Mouse (Mus musculus) lung, postnatal 0 days (tissue): ENCODE measurements at regions not wholly inside any gene's neighbourhood (a gene's known extent, or its start where the extent isn't known, plus 50 kb on each side); places are given as distances from the start of the nearest gene placed in this dataset.
A peak's percentile ranks its signal among the peaks of the same experiment; 100 is the strongest.

Experiments
- ATAC-seq: fragments of 200-750 bp; cut with Nextera tagmentation; 2 replicates; pipeline ENCODE4 v1.8.0; 2017; ENCODE audit warnings: moderate library complexity
- DNase-seq: peaks from one replicate; pipeline ENCODE4 v3.0.0-alpha.2; 2016; ENCODE audit warnings: low spot score
- H3K27ac ChIP-seq: fragments of 300-500 bp; sonication (generic); 2 replicates; pipeline ENCODE4 v1.5.1; 2014; ENCODE audit warnings: antibody characterized with exemption, mild to moderate bottlenecking, low read length, mixed read lengths
- H3K27me3 ChIP-seq: fragments of 300-500 bp; sonication (generic); replicated peaks from 2 replicates; pipeline ENCODE4 v1.6.1; 2014; ENCODE audit warnings: low read length, mixed read lengths; ENCODE audit not compliant: insufficient read depth
- H3K36me3 ChIP-seq: fragments of 300-500 bp; sonication (generic); 2 replicates; pipeline ENCODE4 v1.6.1; 2014; ENCODE audit warnings: low read length, mixed read lengths; ENCODE audit not compliant: insufficient read depth
- H3K4me1 ChIP-seq: fragments of 300-500 bp; sonication (generic); 2 replicates; pipeline ENCODE4 v1.6.1; 2014; ENCODE audit warnings: antibody characterized with exemption, low read depth, low read length, mixed read lengths; ENCODE audit not compliant: insufficient read depth
- H3K4me2 ChIP-seq: fragments of 300-500 bp; sonication (generic); replicated peaks from 2 replicates; pipeline ENCODE4 v1.6.1; 2014; ENCODE audit warnings: low read depth, mild to moderate bottlenecking, low read length, moderate library complexity, mixed read lengths
- H3K4me3 ChIP-seq: fragments of 300-500 bp; sonication (generic); 2 replicates; pipeline ENCODE4 v1.5.1; 2014; ENCODE audit warnings: low read depth, low read length
- H3K9ac ChIP-seq: fragments of 300-500 bp; sonication (generic); replicated peaks from 2 replicates; pipeline ENCODE4 v1.6.1; 2014; ENCODE audit warnings: low read depth, mild to moderate bottlenecking
- H3K9me3 ChIP-seq: fragments of 300-500 bp; sonication (generic); 2 replicates; pipeline ENCODE4 v1.6.1; 2016; ENCODE audit warnings: low read length, mixed read lengths
- CTCF ChIP-seq: IDR thresholded peaks from 2 replicates; pipeline ENCODE4 v1.5.1; 2016; ENCODE audit warnings: antibody characterized with exemption, mild to moderate bottlenecking
- EP300 ChIP-seq: IDR thresholded peaks from 2 replicates; pipeline ENCODE4 v1.6.1; 2016; ENCODE audit warnings: antibody characterized with exemption, mild to moderate bottlenecking, control low read depth
- WGBS: fragments of 180-500 bp; shearing (Covaris S2); extraction: QIAGEN DNeasy Blood & Tissue Kit; methylation state at CpG from one replicate; pipeline ENCODE4 v1.1.7; 2014; 5-methylcytosine and 5-hydroxymethylcytosine counted together

GRCm38 (mm10) chr1:184608938-184609337, 123.5 kb downstream of the Hlx start:
- H3K9me3 ChIP-seq: no peaks in the 10 kb centered on the region
- no peak for DNase-seq
- no peak overlapping the region for H3K27ac ChIP-seq
- no peak overlapping the region for H3K4me3 ChIP-seq
- H3K27me3 ChIP-seq: no peaks in the 10 kb centered on the region
- no peak overlapping the region for H3K4me2 ChIP-seq
- no peak overlapping the region for H3K9ac ChIP-seq
- no peaks in the 10 kb centered on the region for H3K36me3 ChIP-seq
- no peaks in the 10 kb centered on the region for H3K4me1 ChIP-seq
- TF ChIP-seq EP300 (no peak), CTCF (no peak)
- no peak for ATAC-seq
- WGBS: 73% methylated on average over 5 of the region's 5 CpGs

GRCm38 (mm10) chr1:184608338-184608737, 124.1 kb downstream of the Hlx start:
- Histone ChIP-seq H3K4me1 (no peaks in the 10 kb centered on the region), H3K4me2 (no peak overlapping the region), H3K27me3 (no peaks in the 10 kb centered on the region), H3K27ac (no peak overlapping the region), H3K36me3 (no peaks in the 10 kb centered on the region), H3K9me3 (no peaks in the 10 kb centered on the region), H3K4me3 (no peak overlapping the region), H3K9ac (no peak overlapping the region)
- DNase-seq: no peak
- 64% methylated on average over 2 of the region's 2 CpGs for WGBS
- no peak for ATAC-seq
- TF ChIP-seq CTCF (no peak), EP300 (no peak)

- Histone ChIP-seq H3K4me1 (no peaks in the 10 kb centered on the region), H3K9ac (no peak overlapping the region), H3K27me3 (no peaks in the 10 kb centered on the region), H3K27ac (no peak overlapping the region), H3K4me2 (no peak overlapping the region), H3K4me3 (no peak overlapping the region), H3K9me3 (no peaks in the 10 kb centered on the region), H3K36me3 (no peaks in the 10 kb centered on the region)
- TF ChIP-seq EP300 (no peak), CTCF (no peak)
- WGBS: 56% methylated on average over 8 of the region's 8 CpGs
- no peak for ATAC-seq
- no peak for DNase-seq
Observed at GRCm38 (mm10) chr1:184606541-184606940, 125.9 kb downstream of the Hlx start.

- ATAC-seq (no peak), DNase-seq (no peak)
- WGBS: 52% methylated on average over 7 of the region's 7 CpGs
- Histone ChIP-seq H3K36me3 (no peaks in the 10 kb centered on the region), H3K4me1 (no peaks in the 10 kb centered on the region), H3K9me3 (no peaks in the 10 kb centered on the region), H3K4me2 (no peak overlapping the region), H3K4me3 (no peak overlapping the region), H3K9ac (no peak overlapping the region), H3K27me3 (no peaks in the 10 kb centered on the region), H3K27ac (no peak overlapping the region)
- no peak for TF ChIP-seq EP300
- no peak for TF ChIP-seq CTCF
Observed at GRCm38 (mm10) chr1:184605666-184606065, 126.8 kb downstream of the Hlx start.

GRCm38 (mm10) chr1:184603136-184603535, 129.3 kb downstream of the Hlx start:
- no peaks in the 10 kb centered on the region for H3K27me3 ChIP-seq
- H3K9me3 ChIP-seq: no peaks in the 10 kb centered on the region
- TF ChIP-seq EP300: no peak
- no peaks in the 10 kb centered on the region for H3K36me3 ChIP-seq
- no peaks in the 10 kb centered on the region for H3K4me1 ChIP-seq
- ATAC-seq (no peak), DNase-seq (no peak)
- WGBS: 88% methylated on average over 6 of the region's 6 CpGs
- no peak overlapping the region for H3K4me2 ChIP-seq
- no peak overlapping the region for H3K4me3 ChIP-seq
- no peak overlapping the region for H3K27ac ChIP-seq
- no peak overlapping the region for H3K9ac ChIP-seq

- Histone ChIP-seq H3K27ac (no peak overlapping the region), H3K4me3 (no peak overlapping the region), H3K4me1 (no peaks in the 10 kb centered on the region), H3K9me3 (no peaks in the 10 kb centered on the region), H3K27me3 (no peaks in the 10 kb centered on the region), H3K36me3 (no peaks in the 10 kb centered on the region), H3K9ac (no peak overlapping the region), H3K4me2 (no peak overlapping the region)
- no peak for ATAC-seq
- WGBS: 48% methylated on average over 12 of the region's 12 CpGs
- peak; percentile 17 for DNase-seq
- TF ChIP-seq EP300: no peak
- no peak for TF ChIP-seq CTCF
Observed at GRCm38 (mm10) chr1:184595449-184595848, 137.0 kb downstream of the Hlx start.

- no peak overlapping the region for H3K4me2 ChIP-seq
- no peaks in the 10 kb centered on the region for H3K36me3 ChIP-seq
- H3K9me3 ChIP-seq: no peaks in the 10 kb centered on the region
- H3K9ac ChIP-seq: no peak overlapping the region
- H3K4me1 ChIP-seq: no peaks in the 10 kb centered on the region
- DNase-seq: peak; percentile 9
- H3K4me3 ChIP-seq: no peak overlapping the region
- no peaks in the 10 kb centered on the region for H3K27me3 ChIP-seq
- no peak overlapping the region for H3K27ac ChIP-seq
- ATAC-seq: no peak; the same call in 1 of the 2 replicates
- no peak for TF ChIP-seq EP300
- no peak for TF ChIP-seq CTCF
- 38% methylated on average over 7 of the region's 7 CpGs for WGBS
Observed at GRCm38 (mm10) chr1:184590634-184591033, 141.8 kb downstream of the Hlx start.
